Mouse (Mus musculus): Measurements from ENCODE around the gene Syf2. TPM values are rescaled to one million over a fixed set of nuclear protein-coding genes. Genes with fewer than 3 reads are reported as not detected.

Syf2 gene
- polyA plus RNA-seq, 1 experiment from 2014 or later, result 77.6 TPM

DNA sequence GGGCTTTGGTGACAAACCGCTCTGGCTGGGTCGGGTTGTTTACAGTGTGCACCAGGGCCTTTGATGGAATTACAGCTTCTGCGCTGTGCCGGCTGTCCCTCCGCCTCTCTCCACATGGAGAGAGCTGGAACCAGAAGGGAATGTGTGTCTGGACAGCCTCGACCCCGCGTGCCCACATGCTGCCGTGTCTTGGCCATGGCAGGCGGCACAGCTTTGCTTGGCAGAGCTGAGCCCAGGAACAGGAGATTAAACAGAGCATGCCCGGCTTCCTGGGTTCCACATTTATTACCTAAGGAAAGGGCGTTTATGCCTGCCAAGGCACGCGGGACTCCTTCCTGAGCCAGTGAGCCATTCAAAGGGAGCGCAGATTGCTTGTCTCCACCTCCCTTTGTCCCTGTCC is 23.8 kb downstream of the Syf2 start:
- no peak for ATAC-seq (ENCODE audit: low FRiP score)
- no peak overlapping the region for H3K27ac ChIP-seq (ENCODE audit: low read depth, low read length)
- no peak for DNase-seq (ENCODE audit: low spot score)
- H3K9ac ChIP-seq (ENCODE audit: low read depth, low read length), result no peak overlapping the region
- no peak overlapping the region for H3K4me2 ChIP-seq (replicated peaks; ENCODE audit: low read depth, low read length)
- no peak overlapping the region for H3K4me3 ChIP-seq (ENCODE audit: low read depth, low read length)
- 33% methylated on average over 15 of the region's 15 CpGs for WGBS
- H3K9me3 ChIP-seq (ENCODE audit: control insufficient read depth, low read length), result no peaks in the 10 kb centered on the region
- H3K27me3 ChIP-seq (ENCODE audit: control insufficient read depth, insufficient read depth, low read length), result no peaks in the 10 kb centered on the region; the same call in 1 of the 2 replicates
- no peaks in the 10 kb centered on the region for H3K36me3 ChIP-seq (ENCODE audit: control insufficient read depth, insufficient read depth, low read length)
- 0 out of 2 replicates have a peak, but pooled peaks cover 2% of the 10 kb centered on the region for H3K4me1 ChIP-seq (replicated peaks; ENCODE audit: control insufficient read depth, insufficient read depth, low read length)

DNA sequence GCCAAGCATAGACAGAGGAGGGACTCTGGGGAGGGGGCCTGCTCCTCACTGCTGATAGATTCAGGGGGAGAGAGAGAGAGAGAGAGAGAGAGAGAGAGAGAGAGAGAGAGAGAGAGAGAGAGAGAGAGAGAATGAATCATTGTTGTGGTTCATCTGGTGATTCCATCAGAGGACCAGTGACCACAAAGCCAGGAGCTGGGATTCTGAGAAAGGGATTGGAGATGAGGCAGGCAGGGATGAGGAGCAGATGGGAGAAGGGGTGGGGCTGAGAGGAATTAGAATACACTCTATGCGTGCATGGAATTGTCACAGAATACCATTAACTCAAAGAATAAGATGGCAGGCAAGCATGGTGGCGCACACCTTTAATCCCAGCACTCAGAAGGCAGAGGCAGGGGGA is 24.5 kb downstream of the Syf2 start:
- Histone ChIP-seq H3K27ac (ENCODE audit: low read depth, low read length) (no peak overlapping the region), H3K4me3 (ENCODE audit: low read depth, low read length) (no peak overlapping the region), H3K4me1 (replicated peaks; ENCODE audit: control insufficient read depth, insufficient read depth, low read length) (0 out of 2 replicates have a peak, but pooled peaks cover 2% of the 10 kb centered on the region), H3K9me3 (ENCODE audit: control insufficient read depth, low read length) (no peaks in the 10 kb centered on the region), H3K27me3 (ENCODE audit: control insufficient read depth, insufficient read depth, low read length) (no peaks in the 10 kb centered on the region; the same call in 1 of the 2 replicates), H3K9ac (ENCODE audit: low read depth, low read length) (no peak overlapping the region), H3K36me3 (ENCODE audit: control insufficient read depth, insufficient read depth, low read length) (no peaks in the 10 kb centered on the region), H3K4me2 (replicated peaks; ENCODE audit: low read depth, low read length) (no peak overlapping the region)
- WGBS, result 81% methylated on average over 2 of the region's 2 CpGs
- ATAC-seq (ENCODE audit: low FRiP score) (no peak), DNase-seq (ENCODE audit: low spot score) (no peak)

DNA sequence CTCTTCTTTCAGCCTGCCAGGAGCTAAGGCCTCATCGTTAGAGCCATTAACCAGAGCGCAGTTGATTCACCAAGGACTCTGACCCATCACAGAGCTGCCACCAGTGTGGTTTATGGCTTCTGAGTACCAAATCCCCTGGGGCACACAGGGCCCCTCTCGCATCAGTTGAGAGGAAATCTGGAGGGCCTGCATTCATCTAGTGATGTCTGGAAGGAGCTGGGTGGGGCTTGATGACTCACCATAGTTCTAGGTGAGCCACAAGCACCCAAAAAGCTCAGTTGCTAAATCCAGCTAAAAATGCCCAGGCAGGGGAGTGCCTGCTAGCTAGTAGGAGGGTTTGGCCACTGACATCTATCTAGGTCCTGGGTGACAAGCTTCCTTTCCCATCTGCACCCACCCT is 25.1 kb downstream of the Syf2 start:
- Histone ChIP-seq H3K36me3 (ENCODE audit: control insufficient read depth, insufficient read depth, low read length) (no peaks in the 10 kb centered on the region), H3K9me3 (ENCODE audit: control insufficient read depth, low read length) (no peaks in the 10 kb centered on the region), H3K4me3 (ENCODE audit: low read depth, low read length) (no peak overlapping the region), H3K27ac (ENCODE audit: low read depth, low read length) (no peak overlapping the region), H3K27me3 (ENCODE audit: control insufficient read depth, insufficient read depth, low read length) (no peaks in the 10 kb centered on the region; the same call in 1 of the 2 replicates), H3K4me1 (replicated peaks; ENCODE audit: control insufficient read depth, insufficient read depth, low read length) (0 out of 2 replicates have a peak, but pooled peaks cover 2% of the 10 kb centered on the region), H3K9ac (ENCODE audit: low read depth, low read length) (no peak overlapping the region), H3K4me2 (replicated peaks; ENCODE audit: low read depth, low read length) (no peak overlapping the region)
- no peak for ATAC-seq (ENCODE audit: low FRiP score)
- WGBS, result 87% methylated on average over 3 of the region's 3 CpGs
- DNase-seq (ENCODE audit: low spot score), result no peak

DNA sequence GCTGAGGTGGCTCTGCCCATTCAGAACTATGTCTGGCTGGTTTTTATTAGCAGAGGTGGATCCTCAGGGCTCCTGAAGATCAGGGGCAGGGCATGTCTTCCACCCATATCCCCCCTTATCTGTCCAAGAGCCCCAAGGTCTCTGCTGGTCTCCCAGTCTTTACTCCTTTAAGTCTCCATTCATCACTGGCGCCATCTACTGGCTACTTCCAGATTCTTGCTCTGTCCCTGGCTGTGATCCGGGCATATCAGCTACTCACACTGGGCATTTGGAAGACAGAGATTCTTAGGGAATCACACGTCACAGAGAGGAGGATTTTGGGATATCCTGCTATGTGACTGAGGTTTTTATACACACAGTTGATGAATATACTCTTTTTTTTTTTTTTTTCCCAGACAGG is 25.6 kb downstream of the Syf2 start:
- Histone ChIP-seq H3K4me2 (replicated peaks; ENCODE audit: low read depth, low read length) (no peak overlapping the region), H3K36me3 (ENCODE audit: control insufficient read depth, insufficient read depth, low read length) (no peaks in the 10 kb centered on the region), H3K27ac (ENCODE audit: low read depth, low read length) (no peak overlapping the region), H3K9me3 (ENCODE audit: control insufficient read depth, low read length) (no peaks in the 10 kb centered on the region), H3K4me3 (ENCODE audit: low read depth, low read length) (no peak overlapping the region), H3K9ac (ENCODE audit: low read depth, low read length) (no peak overlapping the region), H3K27me3 (ENCODE audit: control insufficient read depth, insufficient read depth, low read length) (no peaks in the 10 kb centered on the region; the same call in 1 of the 2 replicates), H3K4me1 (replicated peaks; ENCODE audit: control insufficient read depth, insufficient read depth, low read length) (0 out of 2 replicates have a peak, but pooled peaks cover 2% of the 10 kb centered on the region)
- ATAC-seq (ENCODE audit: low FRiP score) (no peak), DNase-seq (ENCODE audit: low spot score) (peak; percentile 78)
- WGBS, result 32% methylated on average over 3 of the region's 3 CpGs

DNA sequence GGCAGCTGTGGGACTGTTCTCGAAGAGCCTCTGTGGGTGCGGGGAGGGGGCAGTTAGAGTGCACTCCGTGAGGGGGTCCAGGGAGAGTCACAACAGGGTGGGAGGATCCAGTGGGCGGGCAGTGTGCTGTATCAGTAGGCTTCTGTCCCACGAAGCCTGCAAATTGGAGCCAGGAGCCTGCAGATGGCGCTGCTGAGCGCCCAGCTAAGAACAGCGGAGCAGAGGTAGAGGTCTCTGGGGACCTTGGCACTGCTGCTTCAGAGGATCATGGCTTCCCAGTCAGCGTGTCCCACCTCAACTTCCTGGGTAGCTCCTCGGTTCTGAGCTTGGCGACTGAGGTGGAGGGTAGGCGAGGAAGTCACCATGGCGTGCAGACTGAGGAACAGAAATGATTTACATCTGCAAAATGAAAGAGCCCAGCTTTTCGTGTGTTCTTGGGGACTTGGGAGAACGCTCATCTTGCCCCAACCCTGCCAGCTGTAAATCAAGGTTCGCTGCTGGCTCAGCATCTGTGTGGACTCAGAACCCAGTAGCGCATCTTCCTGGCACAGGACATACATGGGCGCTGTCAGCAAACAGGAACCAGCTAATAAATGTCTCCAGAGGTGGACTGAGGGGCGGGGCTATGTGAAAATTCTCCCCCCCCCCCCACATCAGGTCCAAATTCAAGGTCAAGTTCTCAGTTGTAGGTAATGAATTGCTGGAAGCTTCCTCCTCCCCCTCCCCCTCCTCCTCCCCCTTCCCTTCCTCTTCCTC is 32.5 kb downstream of the Syf2 start:
- peak; percentile 81 for DNase-seq (ENCODE audit: low spot score)
- Histone ChIP-seq H3K9me3 (ENCODE audit: control insufficient read depth, low read length) (no peaks in the 10 kb centered on the region), H3K36me3 (ENCODE audit: control insufficient read depth, insufficient read depth, low read length) (no peaks in the 10 kb centered on the region), H3K4me2 (replicated peaks; ENCODE audit: low read depth, low read length) (no peak overlapping the region), H3K4me1 (replicated peaks; ENCODE audit: control insufficient read depth, insufficient read depth, low read length) (no peaks in the 10 kb centered on the region), H3K4me3 (ENCODE audit: low read depth, low read length) (no peak overlapping the region), H3K27ac (ENCODE audit: low read depth, low read length) (no peak overlapping the region), H3K27me3 (ENCODE audit: control insufficient read depth, insufficient read depth, low read length) (no peaks in the 10 kb centered on the region), H3K9ac (ENCODE audit: low read depth, low read length) (no peak overlapping the region)
- 23% methylated on average over 19 of the region's 19 CpGs for WGBS
- ATAC-seq (ENCODE audit: low FRiP score), result no peak

DNA sequence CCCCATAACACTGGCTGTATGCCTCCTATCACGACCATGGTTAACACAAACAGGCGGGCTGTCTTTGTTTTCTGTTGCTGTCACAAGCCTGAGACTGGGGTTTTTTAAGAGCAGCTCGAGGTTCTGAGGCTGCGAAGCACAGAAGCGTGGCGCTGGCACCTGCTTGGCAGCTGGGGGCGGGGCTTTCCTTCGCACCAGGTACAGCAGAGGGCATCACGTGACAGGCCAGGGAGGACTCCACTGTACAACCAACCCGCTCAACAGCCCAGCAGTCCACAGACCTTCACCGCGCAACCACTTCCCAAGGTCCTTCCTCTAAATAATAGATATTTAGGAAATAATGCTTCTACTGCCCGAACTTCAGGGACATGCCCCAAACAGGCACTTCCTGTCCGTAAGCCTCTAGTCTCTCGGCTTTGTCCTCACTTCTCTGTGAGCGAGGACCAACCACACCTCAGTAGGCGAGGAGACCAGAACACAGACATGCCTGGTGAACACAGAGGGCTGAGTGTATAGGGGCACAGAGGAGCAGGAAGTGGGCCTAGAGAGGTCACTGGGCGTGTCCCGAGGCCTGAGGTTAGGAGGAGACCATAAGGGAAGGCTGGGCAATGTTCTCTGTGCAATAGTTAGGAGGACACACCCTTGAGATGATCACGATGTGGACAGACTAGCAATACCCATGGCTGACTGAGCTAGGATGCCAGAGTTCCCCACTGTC is 37.3 kb downstream of the Syf2 start:
- no peaks in the 10 kb centered on the region for H3K4me1 ChIP-seq (replicated peaks; ENCODE audit: control insufficient read depth, insufficient read depth, low read length)
- H3K9ac ChIP-seq (ENCODE audit: low read depth, low read length), result no peak overlapping the region

DNA sequence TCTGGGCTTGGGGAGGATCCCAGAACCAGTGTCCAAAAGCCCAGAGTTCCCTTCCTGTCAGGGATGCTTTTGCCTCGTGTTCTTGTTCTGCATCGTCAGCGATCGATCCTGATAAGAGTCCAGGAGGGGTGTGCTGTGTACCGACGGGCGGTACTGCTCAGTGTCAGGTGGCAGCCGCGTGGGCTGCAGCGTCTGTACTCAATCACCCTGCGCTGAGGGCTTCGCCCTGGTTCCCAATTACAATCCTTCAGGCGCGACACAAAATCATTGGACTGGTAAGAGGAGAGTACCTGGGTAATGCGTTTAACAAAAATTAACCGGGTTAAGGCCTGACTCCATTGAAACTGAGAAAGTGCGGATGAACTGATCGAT is 37.9 kb downstream of the Syf2 start:
- Histone ChIP-seq H3K4me1 (replicated peaks; ENCODE audit: control insufficient read depth, insufficient read depth, low read length) (no peaks in the 10 kb centered on the region), H3K27me3 (ENCODE audit: control insufficient read depth, insufficient read depth, low read length) (no peaks in the 10 kb centered on the region), H3K9ac (ENCODE audit: low read depth, low read length) (no peak overlapping the region), H3K4me3 (ENCODE audit: low read depth, low read length) (no peak overlapping the region), H3K9me3 (ENCODE audit: control insufficient read depth, low read length) (no peaks in the 10 kb centered on the region), H3K27ac (ENCODE audit: low read depth, low read length) (no peak overlapping the region), H3K4me2 (replicated peaks; ENCODE audit: low read depth, low read length) (no peak overlapping the region), H3K36me3 (ENCODE audit: control insufficient read depth, insufficient read depth, low read length) (no peaks in the 10 kb centered on the region)
- DNase-seq (ENCODE audit: low spot score) (no peak), ATAC-seq (ENCODE audit: low FRiP score) (no peak)
- WGBS, result 81% methylated on average over 18 of the region's 18 CpGs

More for the DNA sequence above, 37.3 kb downstream of the Syf2 start:
- no peaks in the 10 kb centered on the region for H3K27me3 ChIP-seq (ENCODE audit: control insufficient read depth, insufficient read depth, low read length)
- WGBS, result 84% methylated on average over 20 of the region's 20 CpGs
- H3K4me3 ChIP-seq (ENCODE audit: low read depth, low read length), result no peak overlapping the region
- no peak for ATAC-seq (ENCODE audit: low FRiP score)
- no peaks in the 10 kb centered on the region for H3K9me3 ChIP-seq (ENCODE audit: control insufficient read depth, low read length)
- no peak overlapping the region for H3K27ac ChIP-seq (ENCODE audit: low read depth, low read length)
- no peaks in the 10 kb centered on the region for H3K36me3 ChIP-seq (ENCODE audit: control insufficient read depth, insufficient read depth, low read length)
- no peak for DNase-seq (ENCODE audit: low spot score)
- H3K4me2 ChIP-seq (replicated peaks; ENCODE audit: low read depth, low read length), result no peak overlapping the region

DNA sequence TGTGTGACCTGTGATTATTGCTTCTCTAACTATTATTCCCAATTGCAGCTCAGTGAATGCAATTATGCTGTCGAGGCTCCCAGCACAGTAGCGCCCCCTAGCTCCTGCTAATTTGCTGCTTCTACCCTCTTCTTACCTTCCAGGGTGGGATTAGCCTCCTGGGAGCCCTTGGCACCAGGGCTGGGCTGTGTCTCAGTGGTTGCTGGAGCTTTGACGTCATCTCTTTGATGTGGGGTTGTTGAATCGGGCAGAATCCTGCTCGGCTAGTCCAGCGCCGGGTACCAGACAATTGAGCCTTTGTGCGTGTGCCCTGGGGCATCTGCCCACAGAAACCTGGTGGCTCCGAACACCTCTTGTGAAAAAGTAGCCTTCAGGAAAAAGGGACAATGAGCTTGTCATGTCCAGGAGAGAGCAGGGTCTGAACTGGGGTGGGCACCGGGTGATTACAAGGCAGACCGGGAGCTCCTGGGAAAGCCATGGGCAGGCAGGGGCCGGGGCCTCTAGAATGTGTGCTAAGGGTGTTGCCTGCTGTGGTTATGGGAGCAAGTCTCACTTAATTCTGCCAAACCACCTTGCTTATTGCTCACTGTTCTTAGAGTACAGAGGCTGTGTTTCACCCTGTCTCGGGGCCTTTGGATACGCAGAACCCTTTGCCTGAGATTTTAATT is 44.7 kb downstream of the Syf2 start:
- no peak overlapping the region for H3K4me2 ChIP-seq (replicated peaks; ENCODE audit: low read depth, low read length)

More for the DNA sequence above, 44.7 kb downstream of the Syf2 start:
- no peak overlapping the region for H3K9ac ChIP-seq (ENCODE audit: low read depth, low read length)
- no peak overlapping the region for H3K4me3 ChIP-seq (ENCODE audit: low read depth, low read length)
- H3K27ac ChIP-seq (ENCODE audit: low read depth, low read length), result no peak overlapping the region
- peak; percentile 52 for DNase-seq (ENCODE audit: low spot score)
- no peaks in the 10 kb centered on the region for H3K27me3 ChIP-seq (ENCODE audit: control insufficient read depth, insufficient read depth, low read length)
- H3K9me3 ChIP-seq (ENCODE audit: control insufficient read depth, low read length), result no peaks in the 10 kb centered on the region
- H3K36me3 ChIP-seq (ENCODE audit: control insufficient read depth, insufficient read depth, low read length), result no peaks in the 10 kb centered on the region
- 29% methylated on average over 14 of the region's 14 CpGs for WGBS
- no peak for ATAC-seq (ENCODE audit: low FRiP score)
- H3K4me1 ChIP-seq (replicated peaks; ENCODE audit: control insufficient read depth, insufficient read depth, low read length), result no peaks in the 10 kb centered on the region
